Mouse (Mus musculus) retina, adult 2 months (tissue): ENCODE measurements around the gene Zfp827.

Source experiments
- DNase-seq: peaks from one replicate; pipeline ENCODE4 v3.0.0-alpha.2; 2012; ENCODE audit warnings: low read depth, low spot score

Zfp827 gene

GRCm38 (mm10) chr8:79157366-79157765 is 129.1 kb downstream of the Zfp827 start:
- DNase-seq, result no peak

DNA sequence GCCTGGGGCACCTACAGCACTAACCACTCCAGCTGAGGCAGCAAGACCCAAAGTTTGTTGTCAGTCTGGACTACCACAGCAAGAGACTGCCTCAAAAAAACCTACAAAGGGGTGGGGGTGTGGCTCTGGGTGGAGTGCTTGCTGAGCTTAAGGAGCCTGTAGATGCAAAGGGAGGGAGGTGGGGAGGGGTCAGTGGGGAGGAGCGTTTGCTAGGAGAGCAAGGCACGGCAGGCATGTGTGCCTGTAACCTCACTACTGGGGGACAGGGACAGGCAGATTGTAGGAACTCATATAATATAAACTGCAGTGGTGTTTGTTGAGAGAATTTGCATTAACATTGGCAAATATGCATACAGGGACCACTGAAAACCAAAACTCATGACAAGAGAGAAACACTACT is 130.1 kb downstream of the Zfp827 start:
- no peak for DNase-seq

DNA sequence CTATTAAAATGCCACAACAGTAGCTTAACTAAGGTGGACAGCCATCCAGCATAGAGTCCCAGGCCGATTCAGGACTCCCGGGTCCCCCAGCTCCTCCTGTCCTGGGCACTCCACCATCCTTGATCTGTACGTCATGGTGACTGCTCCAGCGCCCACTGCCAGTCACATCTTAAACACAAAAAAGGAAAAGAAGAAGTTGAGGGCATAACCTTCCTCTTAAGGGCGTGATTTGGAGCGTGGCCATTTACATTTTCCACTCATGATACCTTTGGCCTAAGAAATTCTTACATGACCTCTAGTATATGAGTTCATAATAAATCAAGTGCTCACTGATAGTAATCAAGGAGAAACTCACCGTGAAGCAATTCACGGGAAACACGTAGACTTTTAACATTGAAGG is 131.2 kb downstream of the Zfp827 start:
- DNase-seq, result no peak

DNA sequence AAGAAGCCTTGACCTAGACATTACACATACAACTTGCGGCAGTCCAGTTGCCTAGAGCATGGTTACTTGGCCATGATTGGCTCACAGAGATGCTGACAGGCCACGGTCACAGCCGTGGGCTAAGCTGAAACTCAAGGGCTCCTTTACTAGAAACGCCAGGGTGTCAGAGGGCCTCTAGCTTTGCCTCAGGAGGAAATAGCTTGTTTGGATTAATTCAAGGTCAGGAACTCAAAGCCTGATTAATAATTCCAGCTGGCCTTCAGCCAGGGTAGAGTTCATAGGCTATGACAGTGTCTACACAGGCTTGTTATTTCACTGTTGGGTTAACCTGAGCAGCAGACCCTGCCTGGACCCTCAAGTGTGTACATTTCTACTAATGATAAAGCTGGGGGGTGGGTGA is 132.1 kb downstream of the Zfp827 start:
- DNase-seq, result no peak

GRCm38 (mm10) chr8:79161172-79161778 is 133.0 kb downstream of the Zfp827 start:
- no peak for DNase-seq

DNA sequence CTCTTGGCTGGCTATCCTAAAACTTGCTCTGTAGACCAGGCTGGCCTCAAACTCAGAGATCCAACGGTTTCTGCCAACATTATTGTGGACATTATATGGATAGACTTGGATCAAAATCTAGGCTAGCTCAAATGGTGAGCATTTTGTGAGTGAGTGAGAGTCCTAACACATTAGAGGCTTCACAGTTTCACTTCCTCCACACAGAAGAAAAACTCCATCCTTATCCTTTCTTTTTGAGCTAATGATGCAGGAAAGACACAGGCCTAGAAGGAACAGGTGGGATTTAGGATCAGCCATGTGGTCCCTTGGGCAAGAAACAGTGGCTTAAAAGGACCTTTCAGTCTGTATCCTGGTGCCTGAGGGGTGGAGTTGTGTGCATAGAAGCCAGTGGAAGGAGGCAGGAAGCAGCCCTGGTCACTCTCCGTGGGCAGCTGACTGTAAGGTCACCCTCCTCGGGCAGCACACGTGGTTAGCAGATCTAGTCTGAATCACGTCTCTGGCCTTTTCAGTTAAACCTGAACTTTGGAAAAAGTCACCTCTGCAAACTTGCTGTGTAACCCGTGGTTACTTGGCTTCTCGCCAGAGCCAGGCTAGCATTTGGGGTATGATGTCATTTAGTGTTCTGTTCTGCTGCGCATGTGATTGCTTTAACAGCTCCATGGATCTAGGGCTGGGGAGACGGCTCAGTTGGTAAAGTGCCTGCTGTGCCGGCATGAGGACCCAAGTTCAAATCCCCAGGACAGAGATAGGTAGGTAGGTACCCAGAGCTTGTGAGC is 134.5 kb downstream of the Zfp827 start:
- DNase-seq, result no peak

DNA sequence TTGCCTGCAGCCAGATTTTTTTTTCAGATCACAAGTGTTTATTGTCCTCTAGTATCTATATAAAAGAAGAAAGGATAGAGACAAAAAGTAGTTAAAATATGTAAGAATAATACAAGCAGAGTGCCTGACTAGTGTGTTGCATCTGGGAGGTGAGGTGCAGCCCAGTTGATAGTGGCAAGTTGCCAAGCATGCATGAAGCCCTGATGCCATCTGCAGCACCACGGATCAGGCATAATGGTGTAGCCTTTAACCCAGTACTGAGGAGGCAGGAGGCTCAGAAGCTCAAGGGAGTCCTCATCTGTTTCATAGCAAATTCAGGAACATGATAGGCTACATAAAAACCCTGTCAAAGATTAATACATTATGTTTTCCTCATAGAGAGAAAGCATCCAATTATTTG is 136.1 kb downstream of the Zfp827 start:
- DNase-seq, result no peak

DNA sequence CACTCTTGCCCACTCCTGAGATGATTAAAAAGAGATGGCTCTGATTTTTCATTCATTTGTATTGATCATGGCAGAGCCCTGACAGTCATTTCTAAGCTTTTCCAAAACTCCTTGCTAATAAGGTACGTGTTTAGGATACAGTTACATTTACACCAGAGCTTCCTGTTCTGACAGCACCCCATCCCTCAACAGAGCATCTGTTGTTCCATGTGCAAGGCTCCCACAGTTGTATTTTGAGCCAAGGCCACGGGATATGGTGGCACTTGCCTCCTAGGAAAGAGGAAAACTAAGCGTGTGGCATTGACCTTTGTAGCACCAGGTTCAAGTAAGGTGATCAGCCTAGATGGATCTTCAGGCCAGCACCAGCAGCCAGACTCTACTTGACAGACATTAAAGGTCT is 137.0 kb downstream of the Zfp827 start:
- DNase-seq, result no peak

- DNase-seq, result no peak
Measured at GRCm38 (mm10) chr8:79173606-79174005, 145.4 kb downstream of the Zfp827 start.

DNA sequence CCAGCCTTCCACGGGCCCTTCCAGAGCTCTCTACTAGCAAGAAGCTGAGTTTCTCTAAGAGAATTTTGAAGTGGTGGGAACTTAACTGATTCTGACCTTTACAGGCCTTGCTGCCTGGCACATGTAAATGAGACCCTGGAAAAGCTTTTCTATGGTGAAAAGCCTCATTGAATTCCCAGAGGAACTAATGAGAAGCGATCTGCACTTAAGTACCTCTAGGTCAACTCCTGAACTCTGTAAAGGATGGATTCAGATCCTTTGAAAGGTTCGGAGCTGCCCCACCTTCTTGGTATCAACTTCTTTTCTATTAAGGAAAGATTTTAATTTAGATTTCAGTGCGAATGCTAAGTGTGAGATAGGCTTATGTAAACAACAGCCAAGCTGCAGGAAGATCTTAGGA is 147.8 kb downstream of the Zfp827 start:
- DNase-seq, result no peak

- no peak for DNase-seq
Measured at GRCm38 (mm10) chr8:79179678-79180077, 151.4 kb downstream of the Zfp827 start.

DNA sequence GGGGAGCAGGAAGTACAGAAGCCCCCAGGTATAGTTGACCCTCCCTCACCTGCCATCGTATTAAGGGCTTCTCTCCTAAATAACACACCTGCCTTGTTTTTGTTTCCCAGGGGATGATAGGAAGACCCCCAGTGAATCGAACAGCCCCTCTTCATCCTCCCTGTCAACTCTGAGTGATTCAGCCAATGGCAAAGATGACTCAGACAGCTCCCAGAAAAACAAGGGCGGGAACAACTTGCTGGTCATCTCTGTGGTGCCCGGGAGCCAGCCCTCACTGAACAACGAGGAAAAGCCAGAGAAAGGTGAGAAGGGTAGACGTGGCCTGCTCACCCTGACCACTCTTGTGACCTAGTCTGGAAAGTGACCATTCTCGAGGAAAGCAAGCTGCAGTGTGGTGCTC is 157.3 kb downstream of the Zfp827 start:
- no peak for DNase-seq

- no peak for DNase-seq
Measured at GRCm38 (mm10) chr8:79190071-79190470, 161.8 kb downstream of the Zfp827 start.

- DNase-seq, result no peak
Measured at GRCm38 (mm10) chr8:79196481-79196880, 168.2 kb downstream of the Zfp827 start.

GRCm38 (mm10) chr8:79198675-79199074 is 170.4 kb downstream of the Zfp827 start:
- no peak for DNase-seq

DNA sequence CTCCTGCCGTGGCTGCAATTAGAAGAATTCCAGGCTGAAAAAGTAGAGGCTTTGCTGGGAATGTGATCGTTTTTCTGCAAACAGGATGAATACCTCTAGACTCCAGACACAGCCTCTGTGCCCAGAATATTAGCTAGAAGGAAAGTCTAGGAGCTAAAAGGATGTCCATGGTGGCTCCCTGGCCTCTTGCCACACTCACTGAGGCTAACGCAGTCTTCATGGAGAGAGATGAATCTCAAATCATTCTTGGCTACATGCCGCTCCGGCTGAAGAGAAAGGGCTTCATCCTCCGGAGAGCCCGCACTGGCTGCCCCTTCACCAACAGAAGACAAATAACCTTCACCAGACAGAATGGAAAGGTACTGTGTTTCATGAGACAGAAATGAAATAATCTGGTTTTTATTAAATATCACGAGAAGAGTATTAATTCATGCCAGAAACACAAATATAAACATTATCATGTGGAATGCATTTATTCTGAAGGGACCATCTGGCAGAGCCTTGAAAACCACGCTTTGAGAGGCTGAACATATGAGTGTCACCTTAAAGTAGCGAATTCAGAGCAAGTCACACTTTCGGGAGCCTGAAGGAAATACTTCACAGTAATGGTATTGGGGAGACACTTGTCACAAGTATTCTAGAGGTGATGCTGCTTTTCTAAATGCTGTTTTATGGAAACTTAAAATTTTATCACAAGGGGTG is 173.4 kb downstream of the Zfp827 start:
- no peak for DNase-seq

DNA sequence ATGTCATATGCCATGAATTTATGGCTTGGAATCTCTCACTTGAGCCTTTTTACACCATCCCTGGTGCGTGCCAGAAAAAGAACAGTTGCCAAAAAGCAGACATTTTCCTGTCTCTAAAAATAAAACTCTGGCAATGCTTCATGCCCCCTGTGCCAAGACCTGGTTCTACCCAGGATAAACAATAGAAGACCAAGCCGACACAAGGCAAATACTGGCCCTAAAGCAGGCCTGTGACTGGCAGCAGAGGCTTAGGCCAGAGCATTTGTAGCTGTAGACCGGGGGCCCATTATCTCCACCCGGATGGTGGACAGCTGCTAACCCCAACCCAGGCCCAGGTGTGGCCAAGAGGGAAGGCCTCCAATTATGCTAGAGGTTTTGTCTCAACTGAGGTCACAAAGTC is 178.7 kb downstream of the Zfp827 start:
- DNase-seq, result no peak

GRCm38 (mm10) chr8:79208181-79208580 is 179.9 kb downstream of the Zfp827 start:
- DNase-seq, result no peak

- DNase-seq, result no peak
Measured at GRCm38 (mm10) chr8:79208691-79209640, 180.7 kb downstream of the Zfp827 start.

DNA sequence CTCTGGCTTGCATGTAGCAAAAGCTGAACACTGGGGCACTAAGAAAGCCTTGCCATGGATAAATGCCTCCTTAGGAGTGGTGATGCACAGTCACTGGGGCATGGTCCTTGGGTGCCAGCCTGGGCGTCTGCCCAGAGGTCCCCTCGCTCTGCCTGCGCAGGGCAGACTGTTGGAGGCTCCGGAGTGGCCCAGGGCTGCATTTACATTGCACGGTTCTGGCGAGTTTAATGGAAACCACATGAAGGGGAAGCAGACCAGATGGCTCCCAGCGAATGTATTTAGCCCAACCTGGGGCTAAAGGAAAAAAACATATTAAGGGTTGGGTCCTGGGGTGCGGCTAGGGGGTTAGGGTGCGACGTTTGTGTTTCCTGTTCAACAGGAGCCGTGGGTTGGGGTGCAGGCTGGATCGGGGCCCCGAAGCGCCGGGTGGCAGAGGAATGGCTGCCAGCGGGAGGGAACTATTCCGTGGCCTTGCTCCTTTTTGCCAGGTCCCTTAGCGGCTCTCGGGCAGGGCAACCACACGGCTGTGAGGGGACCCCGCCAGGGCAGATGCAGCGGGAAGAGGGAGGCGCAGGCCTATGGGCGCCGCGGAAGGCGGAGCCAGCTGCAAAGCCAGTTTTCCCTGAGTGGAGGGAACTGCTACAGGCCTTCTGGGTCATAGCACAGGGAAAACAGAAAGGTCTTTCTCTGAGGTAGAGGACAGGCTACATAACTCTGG is 181.6 kb downstream of the Zfp827 start:
- DNase-seq, result no peak

- DNase-seq, result no peak
Measured at GRCm38 (mm10) chr8:79211630-79212029, 183.4 kb downstream of the Zfp827 start.
